Mouse (Mus musculus) lung, embryonic 15.5 days (tissue): Measurements from ENCODE around the gene Elovl3. TPM values are rescaled to one million over a fixed set of nuclear protein-coding genes. Genes with fewer than 3 reads are reported as not detected.

Experiments used
- ATAC-seq: fragments of 200-750 bp; cut with Nextera tagmentation; 2 replicates; pipeline ENCODE4 v1.8.0; 2017; ENCODE audit warnings: moderate number of reproducible peaks, borderline replicate concordance; ENCODE audit not compliant: low FRiP score, low TSS enrichment; ENCODE audit errors: extremely low read depth
- H3K27ac ChIP-seq: fragments of 300-500 bp; sonication (generic); 2 replicates; pipeline ENCODE4 v1.5.1; 2015; ENCODE audit warnings: moderate library complexity, mild to moderate bottlenecking, inconsistent platforms
- H3K27me3 ChIP-seq: fragments of 300-500 bp; sonication (generic); 2 replicates; pipeline ENCODE4 v1.6.1; 2015; ENCODE audit warnings: inconsistent platforms
- H3K36me3 ChIP-seq: fragments of 300-500 bp; sonication (generic); 2 replicates; pipeline ENCODE4 v1.6.1; 2015; ENCODE audit warnings: inconsistent platforms
- H3K4me1 ChIP-seq: fragments of 300-500 bp; sonication (generic); 2 replicates; pipeline ENCODE4 v1.6.1; 2015; ENCODE audit warnings: inconsistent platforms
- H3K4me2 ChIP-seq: fragments of 300-500 bp; sonication (generic); 2 replicates; pipeline ENCODE4 v1.6.1; 2015; ENCODE audit warnings: inconsistent platforms, mild to moderate bottlenecking, moderate library complexity
- H3K4me3 ChIP-seq: fragments of 300-500 bp; sonication (generic); 2 replicates; pipeline ENCODE4 v1.5.1; 2015; ENCODE audit warnings: mild to moderate bottlenecking, inconsistent platforms
- H3K9ac ChIP-seq: fragments of 300-500 bp; sonication (generic); 2 replicates; pipeline ENCODE4 v1.6.1; 2015; ENCODE audit warnings: inconsistent platforms
- H3K9me3 ChIP-seq: fragments of 300-500 bp; sonication (generic); 2 replicates; pipeline ENCODE4 v1.6.1; 2016; ENCODE audit warnings: inconsistent platforms
- WGBS: fragments of 180-500 bp; shearing (Covaris S2); methylation state at CpG from one replicate; pipeline ENCODE4 v1.1.7; 2015; 5-methylcytosine and 5-hydroxymethylcytosine counted together
- polyA plus RNA-seq: library from polyadenylated mRNA; unstranded; fragments of >200 nt; fragmentation: Nextera tagmentation; extraction: Ambion mirVana; gene quantifications from 2 replicates; pipeline ENCODE4 v1.2.1, GENCODE M21; 2015

Gene Elovl3
- polyA plus RNA-seq, 1 experiment from 2014 or later: not detected

DNA sequence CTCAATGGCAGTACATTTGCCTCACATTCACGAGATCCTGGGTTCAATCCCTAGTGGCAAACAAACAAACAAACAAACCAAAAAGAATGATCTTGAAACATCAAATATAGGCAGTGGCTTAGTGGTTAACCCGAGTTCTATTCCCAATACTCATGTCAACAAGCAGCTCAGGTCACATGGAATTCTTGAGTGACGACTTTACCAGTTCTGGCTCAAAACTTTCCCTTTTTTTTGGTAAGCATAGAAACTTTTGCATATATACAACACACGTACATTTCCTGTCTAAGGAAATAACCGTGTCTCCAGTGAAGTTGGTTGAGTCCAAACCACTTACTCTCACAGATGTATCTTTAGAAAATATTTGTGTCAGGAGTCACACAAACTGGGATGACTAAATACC, 40.8 kb downstream of the Elovl3 start:
- no peak overlapping the region for H3K9ac ChIP-seq
- H3K4me2 ChIP-seq: no peak overlapping the region
- H3K4me3 ChIP-seq: no peak overlapping the region
- H3K27ac ChIP-seq: no peak overlapping the region
- no peaks in the 10 kb centered on the region for H3K27me3 ChIP-seq
- H3K9me3 ChIP-seq: no peaks in the 10 kb centered on the region
- ATAC-seq: no peak
- H3K36me3 ChIP-seq: peaks cover 18% of the 10 kb centered on the region
- 61% methylated on average over 5 of the region's 5 CpGs for WGBS
- H3K4me1 ChIP-seq: peaks cover 7% of the 10 kb centered on the region; the same call in 1 of the 2 replicates

DNA sequence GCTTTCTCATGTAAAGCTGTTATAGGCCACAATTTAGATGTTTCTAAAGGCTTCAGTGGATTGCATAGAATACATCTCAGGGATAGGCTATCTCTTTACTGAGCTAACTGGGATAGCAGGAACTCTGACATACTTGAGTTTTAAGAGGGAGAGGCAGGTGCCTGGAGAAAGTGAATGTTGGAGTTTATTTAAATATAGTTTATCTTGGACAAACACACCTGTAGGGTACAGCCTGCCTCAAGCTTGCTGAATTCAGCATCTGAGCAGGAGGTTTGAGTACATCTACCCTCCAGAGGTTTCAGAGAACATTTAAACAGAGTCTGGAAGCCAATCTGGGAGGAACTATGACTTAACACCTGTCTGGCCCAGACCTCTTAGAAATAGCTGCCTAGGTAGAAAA, 43.5 kb downstream of the Elovl3 start:
- Histone ChIP-seq H3K9me3 (no peaks in the 10 kb centered on the region), H3K27ac (no peak overlapping the region), H3K4me1 (peaks cover 7% of the 10 kb centered on the region; the same call in 1 of the 2 replicates), H3K4me3 (no peak overlapping the region), H3K27me3 (no peaks in the 10 kb centered on the region), H3K9ac (no peak overlapping the region), H3K36me3 (peaks cover 18% of the 10 kb centered on the region), H3K4me2 (no peak overlapping the region)
- ATAC-seq: 0 out of 2 replicates have a peak, but pooled peaks have one; percentile 23

DNA sequence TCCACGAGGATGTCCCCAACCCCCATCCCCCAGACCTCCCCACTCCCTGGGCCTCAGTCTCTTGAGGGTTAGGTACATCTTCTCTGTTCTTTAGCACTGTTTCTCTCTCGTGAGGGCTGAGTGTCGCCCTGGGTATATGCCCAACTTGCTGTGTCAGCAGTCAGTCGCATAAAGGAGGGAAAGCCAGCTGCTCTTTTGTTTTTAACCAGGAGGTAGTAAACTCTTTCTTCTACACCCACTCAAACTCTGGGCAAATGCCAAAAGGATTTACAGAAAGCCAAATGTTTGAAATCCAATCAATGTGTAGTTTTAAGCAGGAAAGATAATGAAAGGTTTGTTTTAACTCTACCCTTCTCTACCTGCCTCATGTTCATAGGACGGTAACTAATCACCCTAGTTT, 45.3 kb downstream of the Elovl3 start:
- 52% methylated on average over 5 of the region's 5 CpGs for WGBS
- ATAC-seq: no peak
- H3K4me3 ChIP-seq: no peak overlapping the region

DNA sequence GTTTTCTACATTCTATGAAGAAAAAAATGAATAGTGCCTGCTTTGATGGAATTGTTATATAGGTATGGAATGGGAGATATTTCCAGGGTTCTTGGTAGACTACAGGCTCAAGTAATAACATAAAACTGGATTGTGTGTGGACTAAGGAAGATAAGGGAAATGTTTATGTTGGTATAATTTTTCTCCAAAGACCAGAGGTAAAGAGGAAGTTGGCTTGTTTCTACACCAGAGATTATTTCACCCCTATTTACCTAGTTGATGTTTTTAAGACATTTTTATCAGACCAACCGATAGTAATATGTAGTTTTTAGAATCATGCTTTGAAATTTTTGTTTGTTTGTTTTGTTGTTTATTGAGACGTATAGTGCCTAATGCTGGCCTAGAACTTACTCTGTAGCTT, 48.6 kb downstream of the Elovl3 start:
- 79% methylated on average over 2 of the region's 2 CpGs for WGBS
- no peaks in the 10 kb centered on the region for H3K27me3 ChIP-seq
- no peak overlapping the region for H3K4me3 ChIP-seq
- no peak overlapping the region for H3K4me2 ChIP-seq
- H3K9ac ChIP-seq: no peak overlapping the region
- ATAC-seq: no peak
- H3K4me1 ChIP-seq: peaks cover 4% of the 10 kb centered on the region; the same call in 1 of the 2 replicates
- 0 out of 2 replicates have a peak, but pooled peaks cover 4% of the 10 kb centered on the region for H3K36me3 ChIP-seq
- no peaks in the 10 kb centered on the region for H3K9me3 ChIP-seq
- H3K27ac ChIP-seq: no peak overlapping the region

More for the DNA sequence above, 45.3 kb downstream of the Elovl3 start:
- H3K27ac ChIP-seq: no peak overlapping the region
- no peak overlapping the region for H3K4me2 ChIP-seq
- H3K9me3 ChIP-seq: no peaks in the 10 kb centered on the region
- peaks cover 7% of the 10 kb centered on the region; the same call in 1 of the 2 replicates for H3K4me1 ChIP-seq
- H3K27me3 ChIP-seq: no peaks in the 10 kb centered on the region
- no peak overlapping the region for H3K9ac ChIP-seq
- H3K36me3 ChIP-seq: peaks cover 5% of the 10 kb centered on the region; the same call in 1 of the 2 replicates

DNA sequence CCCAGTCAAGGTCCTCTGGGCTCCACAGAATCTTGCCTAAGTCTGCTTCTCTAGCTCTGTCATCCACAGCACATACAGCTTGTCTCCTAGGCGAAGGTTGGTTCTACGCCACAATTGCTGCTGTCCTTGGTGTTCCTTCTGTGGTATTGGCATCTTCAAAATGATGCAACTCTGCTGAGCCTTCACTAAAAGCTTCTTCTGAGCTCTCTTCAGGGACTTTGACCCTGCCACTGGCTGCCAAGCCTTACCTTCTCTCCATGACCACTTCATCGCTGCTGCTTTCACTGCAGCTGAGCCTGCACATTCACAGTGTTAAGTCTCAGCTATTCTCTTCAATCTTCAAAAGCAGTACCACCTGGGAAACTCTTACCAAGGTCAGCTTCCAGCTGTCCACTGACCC, 50.5 kb downstream of the Elovl3 start:
- ATAC-seq: no peak
- H3K27ac ChIP-seq: no peak overlapping the region
- H3K4me3 ChIP-seq: no peak overlapping the region
- no peaks in the 10 kb centered on the region for H3K4me1 ChIP-seq
- H3K36me3 ChIP-seq: 0 out of 2 replicates have a peak, but pooled peaks cover 4% of the 10 kb centered on the region
- WGBS: 92% methylated on average over 3 of the region's 3 CpGs
- no peak overlapping the region for H3K4me2 ChIP-seq
- no peaks in the 10 kb centered on the region for H3K27me3 ChIP-seq
- H3K9me3 ChIP-seq: no peaks in the 10 kb centered on the region
- no peak overlapping the region for H3K9ac ChIP-seq

Other genes with a start within 250 kb of the Elovl3 start
- 15.6 and 17.9 TPM in 2 replicates for gene Armh3, start 133.4 kb upstream of the Elovl3 start, polyA plus RNA-seq
- 9.7 and 11.1 TPM in 2 replicates for gene Hps6, start 128.4 kb upstream of the Elovl3 start, polyA plus RNA-seq
- gene Pprc1, start 87.0 kb upstream of the Elovl3 start, polyA plus RNA-seq: 28.0 and 29.5 TPM in 2 replicates
- gene Ldb1, start 86.7 kb upstream of the Elovl3 start, polyA plus RNA-seq: 98.2 and 99.7 TPM in 2 replicates
- gene Nolc1, start 56.0 kb upstream of the Elovl3 start, polyA plus RNA-seq: 76.4 and 77.7 TPM in 2 replicates
- gene Pitx3, start 16.4 kb downstream of the Elovl3 start, polyA plus RNA-seq: 0.39 and 0.53 TPM in 2 replicates
- gene Gbf1, start 20.6 kb downstream of the Elovl3 start, polyA plus RNA-seq: 62.4 and 65.0 TPM in 2 replicates
- gene Nfkb2, start 172.4 kb downstream of the Elovl3 start, polyA plus RNA-seq: 9.1 and 10.5 TPM in 2 replicates
- gene Psd, start 195.3 kb downstream of the Elovl3 start, polyA plus RNA-seq: 7.0 and 8.3 TPM in 2 replicates
- gene Fbxl15, start 196.3 kb downstream of the Elovl3 start, polyA plus RNA-seq: 13.3 and 14.2 TPM in 2 replicates
- gene Cuedc2, start 206.8 kb downstream of the Elovl3 start, polyA plus RNA-seq: 146 and 154 TPM in 2 replicates
- gene Mfsd13a, start 209.2 kb downstream of the Elovl3 start, polyA plus RNA-seq: 10.1 and 10.5 TPM in 2 replicates
- 2.0 and 2.4 TPM in 2 replicates for gene 2310034G01Rik, start 218.4 kb downstream of the Elovl3 start, polyA plus RNA-seq